Mouse (Mus musculus) midbrain, embryonic 16.5 days (tissue): ENCODE data around the gene Rbm6. TPM values are rescaled to one million over a fixed set of nuclear protein-coding genes. Genes with fewer than 3 reads are reported as not detected.

Experiments
- ATAC-seq: fragments of 200-750 bp; cut with Nextera tagmentation; 2 replicates; pipeline ENCODE4 v1.8.0; 2017; ENCODE audit warnings: moderate TSS enrichment
- H3K27ac ChIP-seq: fragments of 300-500 bp; sonication (generic); 2 replicates; pipeline ENCODE4 v1.5.1; 2014; ENCODE audit warnings: mild to moderate bottlenecking, low read length, mixed read lengths
- H3K27me3 ChIP-seq: fragments of 300-500 bp; sonication (generic); 2 replicates; pipeline ENCODE4 v1.6.1; 2014; ENCODE audit warnings: low read depth, low read length, mixed read lengths; ENCODE audit not compliant: control insufficient read depth, insufficient read depth
- H3K36me3 ChIP-seq: fragments of 300-500 bp; sonication (generic); 2 replicates; pipeline ENCODE4 v1.6.1; 2014; ENCODE audit warnings: mild to moderate bottlenecking, low read length, moderate library complexity, mixed read lengths; ENCODE audit not compliant: control insufficient read depth, insufficient read depth
- H3K4me1 ChIP-seq: fragments of 300-500 bp; sonication (generic); 2 replicates; pipeline ENCODE4 v1.6.1; 2014; ENCODE audit warnings: mild to moderate bottlenecking, low read length, mixed read lengths; ENCODE audit not compliant: control insufficient read depth, insufficient read depth
- H3K4me2 ChIP-seq: fragments of 300-500 bp; sonication (generic); 2 replicates; pipeline ENCODE4 v1.6.1; 2014; ENCODE audit warnings: mild to moderate bottlenecking, low read length, mixed read lengths
- H3K4me3 ChIP-seq: fragments of 300-500 bp; sonication (generic); 2 replicates; pipeline ENCODE4 v1.5.1; 2014; ENCODE audit warnings: low read depth, mild to moderate bottlenecking, low read length, moderate library complexity, mixed read lengths
- H3K9ac ChIP-seq: fragments of 300-500 bp; sonication (generic); 2 replicates; pipeline ENCODE4 v1.6.1; 2014; ENCODE audit warnings: low read depth, low read length, mixed read lengths
- H3K9me3 ChIP-seq: fragments of 300-500 bp; sonication (generic); replicated peaks from 2 replicates; pipeline ENCODE4 v1.6.1; 2014; ENCODE audit warnings: mild to moderate bottlenecking, low read length, mixed read lengths; ENCODE audit not compliant: control insufficient read depth, poor library complexity, severe bottlenecking
- WGBS: fragments of 180-500 bp; shearing (Covaris S2); extraction: QIAGEN DNeasy Blood & Tissue Kit; methylation state at CpG from one replicate; pipeline ENCODE4 v1.1.7; 2014; 5-methylcytosine and 5-hydroxymethylcytosine counted together
- polyA plus RNA-seq: library from polyadenylated mRNA; unstranded; fragments of >200 nt; fragmentation: Nextera tagmentation; extraction: Ambion mirVana; gene quantifications from 2 replicates; pipeline ENCODE4 v1.2.1, GENCODE M21; 2015

Gene Rbm6
- polyA plus RNA-seq, 1 experiment from 2014 or later: 95.5 TPM

DNA sequence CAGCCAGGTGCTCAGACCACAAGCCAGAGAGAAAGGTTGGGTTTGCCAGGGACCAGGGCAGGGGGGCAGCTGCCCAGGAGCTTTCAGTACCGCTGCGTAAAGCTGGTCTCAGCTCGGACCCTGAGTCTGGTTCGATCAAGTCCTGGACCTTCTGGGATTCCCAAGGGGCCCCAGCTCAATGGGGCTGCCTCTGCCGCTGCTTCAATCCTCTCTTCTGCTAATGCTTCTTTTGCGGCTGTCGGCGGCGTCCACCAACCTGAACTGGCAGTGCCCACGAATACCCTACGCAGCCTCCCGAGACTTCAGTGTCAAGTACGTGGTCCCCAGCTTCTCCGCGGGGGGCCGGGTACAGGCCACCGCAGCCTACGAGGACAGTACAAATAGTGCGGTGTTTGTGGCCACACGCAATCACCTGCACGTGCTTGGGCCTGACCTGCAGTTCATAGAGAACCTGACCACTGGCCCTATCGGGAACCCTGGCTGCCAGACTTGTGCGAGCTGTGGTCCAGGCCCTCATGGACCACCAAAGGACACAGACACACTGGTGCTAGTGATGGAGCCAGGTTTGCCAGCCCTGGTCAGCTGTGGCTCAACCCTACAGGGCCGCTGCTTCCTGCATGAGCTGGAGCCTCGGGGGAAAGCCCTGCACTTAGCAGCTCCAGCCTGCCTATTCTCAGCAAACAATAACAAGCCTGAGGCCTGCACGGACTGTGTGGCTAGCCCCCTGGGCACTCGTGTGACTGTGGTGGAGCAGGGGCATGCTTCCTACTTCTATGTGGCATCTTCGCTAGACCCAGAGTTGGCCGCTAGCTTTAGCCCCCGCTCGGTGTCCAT, 34.1 kb upstream of the Rbm6 start:
- H3K9ac ChIP-seq: peak overlapping the region; percentile 53
- H3K4me3 ChIP-seq: peak overlapping the region; percentile 12; the same call in 1 of the 2 replicates
- H3K27ac ChIP-seq: no peak overlapping the region
- no peaks in the 10 kb centered on the region for H3K27me3 ChIP-seq
- 43% methylated on average over 31 of the region's 31 CpGs for WGBS
- H3K4me2 ChIP-seq: peak overlapping the region; percentile 51
- ATAC-seq: no peak
- no peaks in the 10 kb centered on the region for H3K36me3 ChIP-seq
- no peaks in the 10 kb centered on the region for H3K9me3 ChIP-seq
- peaks cover 13% of the 10 kb centered on the region; the same call in 1 of the 2 replicates for H3K4me1 ChIP-seq

DNA sequence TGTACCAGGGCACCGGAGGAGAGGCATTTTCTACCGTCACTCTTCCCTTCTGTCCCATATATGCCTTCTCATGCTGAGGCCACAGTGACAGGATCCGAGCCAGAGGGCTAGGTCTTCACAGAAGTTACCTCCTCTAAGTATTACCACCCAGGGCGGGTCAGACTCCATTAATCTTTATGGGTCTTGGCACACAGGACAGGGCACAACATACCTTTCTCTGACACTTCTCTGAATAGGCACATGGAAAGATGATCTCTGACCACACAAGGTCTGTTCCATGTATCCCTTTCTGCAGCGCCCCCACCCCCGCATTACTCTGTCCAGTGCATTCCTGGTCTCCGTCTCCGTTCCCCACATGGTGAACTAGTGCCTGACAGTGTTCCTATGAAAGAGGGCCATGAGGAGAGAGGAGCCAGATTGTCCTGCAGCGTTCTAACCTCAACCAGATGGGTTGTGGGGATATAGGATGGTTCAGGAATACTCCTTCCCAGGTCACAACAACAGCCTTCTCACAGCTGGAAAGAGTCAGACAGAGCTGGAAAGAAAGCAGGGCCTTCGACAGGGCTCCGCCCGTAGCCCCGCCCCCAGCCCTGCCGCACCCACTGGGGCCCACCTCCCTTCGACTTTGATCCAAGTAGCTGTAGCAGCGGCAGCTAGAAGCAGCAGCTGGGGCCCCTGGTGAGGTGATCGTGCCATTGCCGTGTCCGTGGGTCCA, 33.4 kb upstream of the Rbm6 start, which contains the start of gene Mst1r:
Mst1r (plus strand) TSS at position 622 of the 715 bp plus-strand sequence.
- no peaks in the 10 kb centered on the region for H3K36me3 ChIP-seq
- peak within 1 kb of the TSS; percentile 51 for H3K4me2 ChIP-seq
- WGBS: 21% methylated on average over 19 of the region's 19 CpGs
- no peaks in the 10 kb centered on the region for H3K9me3 ChIP-seq
- no peak within 1 kb of the TSS for H3K27ac ChIP-seq
- no peaks in the 10 kb centered on the region for H3K27me3 ChIP-seq
- H3K9ac ChIP-seq: peak within 1 kb of the TSS; percentile 53
- peaks cover 13% of the 10 kb centered on the region; the same call in 1 of the 2 replicates for H3K4me1 ChIP-seq
- no peak for ATAC-seq
- peak within 1 kb of the TSS; percentile 12; the same call in 1 of the 2 replicates for H3K4me3 ChIP-seq

DNA sequence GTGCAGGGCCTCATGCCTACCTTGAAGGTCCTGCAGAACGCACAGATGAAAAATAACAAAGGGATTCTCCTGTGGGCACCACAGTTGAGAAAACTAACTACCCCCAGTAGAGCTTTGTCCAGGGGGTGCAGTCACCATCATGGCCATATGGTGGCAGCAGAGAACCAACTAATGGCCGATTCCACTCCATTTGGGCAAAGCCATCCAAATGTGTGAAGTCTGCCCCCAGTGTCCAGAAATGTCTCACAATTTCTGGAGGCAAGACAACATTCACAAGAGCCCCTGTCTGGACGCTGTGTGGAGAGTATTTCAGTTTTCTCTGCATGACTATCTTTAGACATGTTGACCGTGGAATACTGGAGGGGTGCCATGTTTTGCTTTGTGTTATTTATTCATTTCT, 31.7 kb upstream of the Rbm6 start:
- WGBS: 3% methylated on average over 4 of the region's 4 CpGs
- Histone ChIP-seq H3K27ac (no peak overlapping the region), H3K9ac (no peak overlapping the region)

DNA sequence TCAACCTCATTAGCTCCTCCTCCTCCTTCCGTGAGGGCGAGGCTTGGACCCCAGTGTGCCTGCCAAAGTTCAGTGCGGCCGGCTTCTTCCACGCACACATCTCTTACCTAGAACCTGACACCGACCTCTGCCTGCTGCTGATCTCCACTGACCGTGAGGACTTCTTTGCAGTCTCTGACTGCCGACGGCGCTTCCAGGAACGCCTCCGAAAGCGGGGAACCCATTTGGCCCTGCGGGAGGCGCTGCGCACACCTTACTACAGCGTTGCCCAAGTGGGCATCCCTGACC, 28.5 kb upstream of the Rbm6 start:
- Histone ChIP-seq H3K4me1 (peaks cover 9% of the 10 kb centered on the region; the same call in 1 of the 2 replicates), H3K27me3 (peaks cover 7% of the 10 kb centered on the region), H3K9ac (peak overlapping the region; percentile 31; the same call in 1 of the 2 replicates), H3K4me3 (peak overlapping the region; percentile 36; the same call in 1 of the 2 replicates), H3K9me3 (no peaks in the 10 kb centered on the region), H3K27ac (no peak overlapping the region), H3K4me2 (peak overlapping the region; percentile 62), H3K36me3 (no peaks in the 10 kb centered on the region; the same call in 1 of the 2 replicates)
- 11% methylated on average over 17 of the region's 17 CpGs for WGBS
- no peak for ATAC-seq

More for the DNA sequence above, 31.7 kb upstream of the Rbm6 start:
- Histone ChIP-seq H3K4me2 (no peak overlapping the region), H3K36me3 (no peaks in the 10 kb centered on the region), H3K4me1 (peaks cover 16% of the 10 kb centered on the region; the same call in 1 of the 2 replicates), H3K27me3 (peaks cover 6% of the 10 kb centered on the region), H3K9me3 (no peaks in the 10 kb centered on the region), H3K4me3 (no peak overlapping the region)
- peak; percentile 56 for ATAC-seq

DNA sequence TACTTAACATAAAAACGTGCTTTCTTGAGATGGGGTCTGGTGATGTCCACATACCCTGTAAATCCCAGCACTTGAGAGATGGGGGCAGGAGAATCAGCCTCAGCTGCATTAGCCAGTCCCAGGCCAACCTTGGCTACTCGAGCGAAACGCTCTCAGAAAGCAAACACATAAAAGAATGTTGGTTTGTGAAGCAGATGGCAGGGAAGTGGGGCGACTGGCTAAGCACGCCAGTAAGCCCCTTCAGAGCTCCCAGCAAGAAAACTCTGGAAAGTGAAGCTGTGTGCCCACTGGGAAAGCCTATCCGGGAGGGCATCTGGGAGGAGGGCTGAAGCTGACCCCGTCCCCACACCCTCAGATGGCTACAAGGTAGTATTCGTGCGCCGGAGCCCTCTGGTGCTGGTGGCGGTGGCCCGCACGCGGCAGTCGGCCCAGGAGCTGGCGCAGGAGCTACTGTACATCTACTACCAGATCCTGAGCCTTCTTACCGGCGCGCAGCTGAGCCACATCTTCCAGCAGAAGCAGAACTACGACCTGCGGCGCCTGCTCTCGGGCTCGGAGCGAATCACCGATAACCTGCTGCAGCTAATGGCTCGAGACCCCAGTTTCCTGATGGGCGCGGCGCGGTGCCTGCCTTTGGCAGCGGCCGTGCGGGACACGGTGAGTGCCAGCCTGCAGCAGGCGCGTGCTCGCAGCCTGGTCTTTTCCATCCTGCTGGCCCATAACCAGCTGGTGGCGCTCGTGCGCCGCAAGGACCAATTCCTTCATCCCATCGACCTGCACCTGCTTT, 28.0 kb upstream of the Rbm6 start:
- H3K4me3 ChIP-seq: peak overlapping the region; percentile 36
- 3% methylated on average over 44 of the region's 44 CpGs for WGBS
- peaks cover 7% of the 10 kb centered on the region for H3K27me3 ChIP-seq
- H3K9ac ChIP-seq: peak overlapping the region; percentile 64
- peak; percentile 59; the same call in 1 of the 2 replicates for ATAC-seq
- H3K36me3 ChIP-seq: no peaks in the 10 kb centered on the region; the same call in 1 of the 2 replicates
- no peaks in the 10 kb centered on the region for H3K9me3 ChIP-seq
- H3K27ac ChIP-seq: no peak overlapping the region
- 0 out of 2 replicates have a peak, but pooled peaks cover 6% of the 10 kb centered on the region for H3K4me1 ChIP-seq
- H3K4me2 ChIP-seq: peak overlapping the region; percentile 62

DNA sequence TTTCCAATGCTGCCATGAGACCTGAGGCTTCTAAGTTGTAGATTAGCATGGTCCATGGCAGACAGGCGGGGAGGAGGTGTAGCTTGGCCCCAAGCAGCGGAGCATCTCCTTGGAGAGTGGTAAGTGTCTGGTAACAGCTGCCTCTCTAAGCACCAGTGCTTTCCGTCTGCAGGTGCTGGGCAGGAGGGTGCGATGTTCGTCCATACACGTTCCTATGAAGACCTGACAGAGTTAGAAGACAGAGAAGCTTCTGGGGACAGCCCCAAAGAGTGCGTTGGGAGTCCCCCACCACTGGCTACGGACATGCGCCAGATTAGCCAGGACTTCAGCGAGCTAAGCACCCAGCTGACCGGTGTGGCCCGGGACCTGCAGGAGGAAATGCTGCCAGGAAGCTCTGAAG, 26.8 kb upstream of the Rbm6 start:
- H3K27me3 ChIP-seq: peaks cover 7% of the 10 kb centered on the region
- H3K4me2 ChIP-seq: no peak overlapping the region
- H3K4me3 ChIP-seq: no peak overlapping the region
- 73% methylated on average over 12 of the region's 12 CpGs for WGBS
- H3K27ac ChIP-seq: no peak overlapping the region
- H3K9ac ChIP-seq: no peak overlapping the region
- H3K4me1 ChIP-seq: 0 out of 2 replicates have a peak, but pooled peaks cover 3% of the 10 kb centered on the region
- no peaks in the 10 kb centered on the region for H3K9me3 ChIP-seq
- H3K36me3 ChIP-seq: no peaks in the 10 kb centered on the region; the same call in 1 of the 2 replicates
- ATAC-seq: no peak

DNA sequence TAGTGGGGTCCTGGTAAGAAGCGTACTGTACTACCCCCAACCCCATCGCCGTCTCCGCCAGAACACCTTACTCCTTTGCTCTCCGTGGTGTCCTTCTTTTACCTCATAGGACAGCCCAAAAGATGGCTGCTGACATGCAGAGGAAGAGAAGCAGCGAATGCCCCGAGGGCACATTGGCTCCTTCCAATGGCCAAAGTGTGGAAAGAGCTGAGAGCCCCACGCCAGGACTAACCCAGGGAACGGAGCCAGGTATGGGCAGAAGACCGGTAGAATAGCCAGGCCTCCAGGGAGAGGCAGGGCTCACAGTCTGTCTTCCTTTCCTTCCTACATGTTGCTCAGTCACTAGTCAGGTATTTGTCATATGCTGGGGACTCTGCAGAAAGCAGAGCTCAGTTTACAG, 25.5 kb upstream of the Rbm6 start:
- 0 out of 2 replicates have a peak, but pooled peaks cover 3% of the 10 kb centered on the region for H3K4me1 ChIP-seq
- H3K36me3 ChIP-seq: no peaks in the 10 kb centered on the region; the same call in 1 of the 2 replicates
- no peaks in the 10 kb centered on the region for H3K9me3 ChIP-seq
- 85% methylated on average over 10 of the region's 10 CpGs for whole genome bisulfite sequencing
- H3K4me3 ChIP-seq: no peak overlapping the region
- no peak overlapping the region for H3K9ac ChIP-seq
- ATAC-seq: no peak
- H3K27me3 ChIP-seq: peaks cover 7% of the 10 kb centered on the region
- no peak overlapping the region for H3K4me2 ChIP-seq
- no peak overlapping the region for H3K27ac ChIP-seq

DNA sequence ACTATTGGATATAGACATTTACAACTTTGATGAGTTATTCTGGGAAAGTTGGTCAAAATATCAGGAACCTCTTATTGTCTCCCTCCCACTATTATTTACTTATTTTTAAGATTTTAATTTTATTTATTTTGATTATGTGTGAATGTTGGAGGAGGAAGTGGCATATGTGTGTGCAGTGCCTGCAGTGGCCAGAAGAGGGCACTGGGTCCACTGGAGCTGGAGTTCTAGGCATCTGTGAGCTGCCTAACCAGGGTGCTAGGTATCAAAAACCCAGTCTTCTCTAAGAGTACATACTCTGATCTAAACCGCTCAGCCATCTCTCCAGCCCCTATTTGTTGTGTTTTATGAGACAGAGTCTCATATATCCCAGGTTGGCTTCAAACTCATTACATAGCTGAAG, 18.0 kb upstream of the Rbm6 start:
- 96% methylated on average over 1 of the region's 1 CpGs for WGBS
- no peaks in the 10 kb centered on the region for H3K36me3 ChIP-seq
- ATAC-seq: no peak
- H3K4me2 ChIP-seq: no peak overlapping the region
- peaks cover 17% of the 10 kb centered on the region for H3K4me1 ChIP-seq
- H3K27me3 ChIP-seq: peaks cover 5% of the 10 kb centered on the region
- no peaks in the 10 kb centered on the region for H3K9me3 ChIP-seq
- H3K4me3 ChIP-seq: no peak overlapping the region
- H3K27ac ChIP-seq: no peak overlapping the region
- H3K9ac ChIP-seq: no peak overlapping the region
